Mouse (Mus musculus) CH12F3 (cell line): ENCODE measurements around the gene Ppp2r5d.

Source experiments
- in situ Hi-C: fragments of 300-500 bp; cut with MboI; formaldehyde crosslinking; loops from 2 replicates; pipeline ENCODE4 v1.14.3; 2020; ENCODE audit warnings: low sequenced_read_pairs

Gene Ppp2r5d

DNA sequence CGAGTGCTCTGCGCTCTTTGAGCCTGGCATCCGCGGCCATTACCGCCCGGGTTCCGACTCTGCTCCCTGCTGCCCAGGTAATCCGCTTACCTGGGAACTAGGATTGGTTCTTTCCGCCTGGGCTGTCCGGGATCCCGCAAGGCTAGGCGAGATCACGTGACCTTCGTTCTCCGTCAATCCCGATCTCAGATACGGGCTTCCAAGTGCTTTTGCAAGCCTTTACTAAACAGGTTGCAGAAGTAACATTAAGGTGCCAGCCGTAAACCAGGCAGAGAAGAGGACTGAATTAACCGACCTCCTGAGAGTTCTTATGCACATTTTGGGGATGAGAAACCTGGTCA, 58.6 kb downstream of the Ppp2r5d start:
- in situ Hi-C loops, result no loop called here

DNA sequence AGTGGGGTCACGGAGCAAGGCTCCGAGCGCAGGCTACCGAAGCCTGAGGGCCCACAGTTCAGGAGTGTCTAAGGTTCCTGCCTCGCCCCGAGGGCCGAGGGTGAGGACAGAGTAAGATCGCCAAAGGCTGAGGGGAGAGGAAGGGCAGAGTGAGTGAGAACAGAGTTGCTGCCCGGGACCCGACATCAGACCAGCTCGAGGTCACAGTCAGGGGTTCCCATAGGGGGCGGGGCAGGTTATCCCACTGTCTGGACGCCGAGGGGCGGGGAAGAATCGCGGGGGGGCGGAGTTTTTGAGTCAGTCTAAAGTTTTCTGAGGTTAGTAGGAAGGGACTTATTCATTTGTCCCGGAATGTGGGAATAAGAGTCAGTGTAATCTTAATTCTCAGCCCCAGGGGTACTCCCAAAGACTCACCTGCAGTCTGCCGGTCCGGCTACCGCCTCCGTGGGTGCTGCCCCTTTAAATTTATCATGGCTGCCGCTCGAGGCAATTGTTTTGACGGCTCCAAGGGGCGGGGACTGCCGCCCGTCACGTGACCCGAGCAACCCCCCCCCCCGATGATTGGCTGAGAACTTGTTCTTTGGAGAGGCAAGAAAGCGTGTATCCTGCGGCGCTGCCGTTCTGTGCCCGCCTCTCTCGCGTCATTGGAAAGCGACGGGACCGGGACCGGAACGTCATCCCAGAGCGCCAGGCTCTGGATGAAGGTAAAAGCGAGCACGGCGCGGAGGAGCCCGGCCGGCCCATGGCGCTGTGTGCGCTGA, 59.2 kb downstream of the Ppp2r5d start, which contains the start of the genes Klc4 and Mrpl2:
Gene Klc4 (minus strand): TSS at position 462 of the 761 bp plus-strand sequence.
Gene Mrpl2 (plus strand): TSS at position 669 of the 761 bp plus-strand sequence.
- in situ Hi-C loops, result no loop called here

DNA sequence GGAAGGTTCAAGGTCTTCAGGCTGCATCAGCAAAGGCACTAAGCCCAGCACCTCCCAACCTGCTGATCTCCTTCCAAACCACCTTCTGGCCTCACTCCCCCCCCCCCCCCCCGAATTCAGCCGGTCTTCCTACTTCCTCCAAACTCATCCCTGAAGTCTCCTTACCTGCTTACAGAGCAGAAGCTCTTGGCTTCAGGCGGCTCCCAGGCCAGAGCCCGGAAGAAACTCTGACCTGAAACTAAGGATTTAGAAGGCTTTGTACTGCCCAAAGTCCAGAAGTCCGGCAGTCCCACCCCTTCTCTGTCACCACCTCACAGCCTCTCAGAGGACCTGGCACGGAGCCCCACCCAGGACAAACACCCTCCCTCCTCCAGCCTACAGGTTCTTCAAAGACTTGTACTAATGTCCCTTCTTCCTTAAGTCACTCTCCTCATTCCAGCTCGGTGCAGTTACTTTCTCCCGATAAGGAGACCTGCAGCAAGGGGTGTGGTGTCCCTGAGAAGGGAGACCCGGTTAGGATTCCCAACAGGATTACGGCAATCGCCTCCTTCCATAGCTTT, 59.9 kb downstream of the Ppp2r5d start:
- in situ Hi-C loops, result no loop called here

DNA sequence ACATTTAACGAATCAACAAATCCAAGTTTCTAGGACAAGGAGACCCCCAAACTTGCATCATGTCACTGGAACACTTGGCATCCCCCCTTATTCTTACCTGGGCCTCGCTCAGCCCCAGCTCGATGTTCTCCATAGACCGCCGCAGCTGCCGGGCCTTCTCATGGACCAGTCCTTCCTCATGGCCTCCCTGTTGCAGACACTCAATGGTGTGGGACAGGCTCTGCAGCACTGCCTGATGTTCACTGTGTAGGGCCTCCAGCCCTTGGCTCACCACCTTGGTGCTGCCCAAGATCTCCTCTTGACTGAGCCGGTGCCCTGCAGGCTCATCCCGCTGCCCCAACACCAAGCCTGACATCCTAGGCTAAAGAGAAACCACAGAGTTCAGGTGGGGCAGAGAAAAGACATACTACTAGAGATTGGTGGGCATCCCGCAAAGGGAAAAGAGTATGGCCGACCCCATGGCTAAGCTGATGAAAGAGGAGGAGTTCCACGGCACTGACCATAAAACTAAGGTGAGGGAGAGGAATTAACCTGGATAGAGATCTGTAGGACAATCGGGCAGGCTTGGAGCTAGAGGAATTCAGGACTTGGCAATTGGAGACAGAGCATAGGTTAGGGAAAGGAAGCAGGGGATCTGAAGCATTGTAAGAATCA, 60.6 kb downstream of the Ppp2r5d start:
- in situ Hi-C loops, result no loop called here

DNA sequence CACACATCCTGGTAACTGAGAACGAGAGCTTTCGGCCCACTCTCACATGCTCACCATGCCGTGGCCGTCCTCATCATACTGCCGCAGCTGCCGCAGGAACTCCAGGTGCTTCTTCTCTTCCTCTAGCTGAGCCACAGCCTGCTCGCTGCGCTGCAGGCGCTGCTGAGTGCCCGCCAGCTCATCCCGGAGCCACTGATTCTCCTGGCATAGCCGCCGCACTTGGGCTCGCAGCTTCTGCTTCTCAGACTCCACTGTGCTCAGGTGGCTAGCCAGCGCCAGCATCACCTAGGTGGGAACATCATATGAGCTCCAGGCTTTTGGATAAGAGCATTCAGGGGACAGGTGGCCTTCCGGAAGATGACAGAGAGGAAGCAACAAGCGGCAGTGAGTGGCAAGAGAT, 62.9 kb downstream of the Ppp2r5d start:
- in situ Hi-C loops, result no loop called here

DNA sequence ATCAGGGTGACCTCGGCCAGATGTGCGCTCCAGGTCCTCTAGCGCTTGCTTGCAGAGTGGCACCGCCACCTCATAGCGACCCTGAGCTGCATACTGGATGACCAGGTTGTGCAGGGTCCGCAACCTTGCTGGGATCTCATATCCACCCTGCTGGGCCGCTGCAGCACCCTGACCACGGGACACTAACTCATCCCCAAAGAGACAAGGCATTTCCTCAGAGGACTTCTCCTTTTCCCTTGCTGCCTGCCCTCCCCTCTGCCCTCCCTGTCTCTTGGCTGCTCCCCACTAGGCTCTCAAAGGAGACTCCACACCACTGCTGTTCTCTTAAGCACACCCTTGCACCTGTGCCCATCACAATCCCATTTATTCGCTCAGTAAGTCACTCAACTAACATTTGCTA, 65.0 kb downstream of the Ppp2r5d start:
- in situ Hi-C loops, result no loop called here

DNA sequence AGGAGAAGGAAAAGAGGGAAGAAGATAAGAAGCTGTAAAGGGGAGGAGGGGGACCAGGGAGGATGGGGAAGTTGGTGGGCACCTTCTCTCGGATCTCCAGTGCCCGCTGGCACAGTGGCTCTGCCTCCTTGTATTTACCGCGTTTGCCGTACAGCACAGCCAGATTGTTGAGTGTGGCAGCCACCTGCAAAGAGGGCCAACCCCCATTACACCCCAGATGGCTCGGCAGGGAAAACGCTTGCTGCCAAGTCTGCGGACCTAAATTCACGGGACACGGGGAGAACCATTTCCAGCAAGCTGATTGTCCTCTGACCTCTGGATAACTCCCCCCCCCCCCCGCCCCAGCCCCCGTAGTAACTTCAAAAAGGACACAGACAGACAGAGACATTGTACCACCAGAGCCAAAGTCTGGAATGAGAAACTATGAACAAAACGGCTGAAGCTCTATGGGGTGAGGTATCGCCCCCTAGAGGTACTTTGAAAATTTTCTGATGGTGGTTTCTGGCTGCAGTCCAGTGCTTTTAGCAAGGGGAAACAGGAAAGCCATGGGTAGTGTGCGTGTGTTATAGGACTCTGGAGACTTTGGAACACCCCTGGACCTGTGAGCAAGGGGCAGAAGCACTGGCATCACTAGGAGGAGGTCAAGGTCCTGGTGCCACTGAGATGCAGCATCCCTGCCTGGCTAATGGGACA, 67.9 kb downstream of the Ppp2r5d start:
- in situ Hi-C loops, result no loop called here
